ENCODE assay signal across 11 mouse cellular contexts in the genomic region with DNA sequence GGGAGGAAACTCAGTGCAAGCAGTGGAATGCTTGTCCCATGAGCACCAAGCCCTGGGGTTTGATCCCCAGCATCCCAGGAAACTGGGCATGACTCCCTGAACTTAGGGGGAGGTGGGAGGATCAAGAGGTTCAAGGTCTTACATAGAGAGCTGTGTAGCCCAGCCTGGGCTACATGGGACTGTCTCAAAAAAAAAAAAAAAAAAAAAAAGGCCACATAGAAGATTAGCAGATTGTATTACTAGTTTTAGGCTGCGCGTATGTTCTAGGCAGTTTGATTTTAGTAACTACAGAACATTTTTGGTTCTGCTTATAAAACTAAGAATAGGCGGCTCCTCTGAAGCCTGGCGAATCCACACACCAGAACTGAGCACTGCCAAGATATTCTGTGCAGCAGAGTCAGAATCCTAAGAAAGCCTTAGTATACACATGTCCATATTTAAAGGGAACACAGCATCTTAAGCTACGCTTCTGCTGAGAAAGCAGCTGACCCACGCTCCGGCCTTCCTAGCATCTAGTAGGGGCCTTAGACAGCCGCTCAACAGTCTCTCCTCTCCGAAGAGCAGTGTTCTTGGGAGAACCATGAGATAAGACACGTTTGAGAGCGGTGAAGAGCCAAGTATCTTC. TPM values are rescaled to one million over a fixed set of nuclear protein-coding genes. Genes with fewer than 3 reads are reported as not detected.
DNase-seq lines count a peak whose midpoint lies in the region; ATAC-seq and TF ChIP-seq lines count a peak whose summit lies in the region.
"Had no signal": no experiment of that assay in that cellular context is flagged by ENCODE, and none has a peak within 500 bp of the region (broad histone marks: within the 10 kb centered on the region; RNA-seq: fewer than 3 reads in every experiment).

No protein-coding gene starts in this region.

- 73% methylated on average over 11 of the region's 11 CpGs for WGBS in lung, embryonic 14.5 days
- WGBS in lung, adult 2 months: 57% methylated on average over 11 of the region's 11 CpGs

- no peak for ATAC-seq in lung, embryonic 14.5 days (ENCODE audit: insufficient read depth)
- ATAC-seq: activated CD4-positive, CD25-positive, alpha-beta regulatory T cell, adult 4 months had no signal

- peak overlapping the region; percentile 83 for H3K4me3 ChIP-seq in gastrocnemius, adult 2 months
- no peak overlapping the region for H3K4me3 ChIP-seq in lung, embryonic 14.5 days (ENCODE audit: low read depth, low read length)
- no peak overlapping the region for H3K4me3 ChIP-seq in lung, adult 2 months (replicated peaks; ENCODE audit: extremely low read depth, low read depth, low read length)
- H3K4me3 ChIP-seq in layer of hippocampus, adult 2 months: no peak overlapping the region

- peaks cover 52% of the 10 kb centered on the region for H3K4me1 ChIP-seq in lung, embryonic 14.5 days (ENCODE audit: insufficient read depth)
- H3K4me1 ChIP-seq in lung, adult 2 months (ENCODE audit: control insufficient read depth, insufficient read depth, low read length): peaks cover 33% of the 10 kb centered on the region

- no peak for TF ChIP-seq CTCF in gastrocnemius, adult 2 months (IDR thresholded peaks at IDR 0.05)
- TF ChIP-seq CTCF in lung, embryonic 14.5 days (IDR thresholded peaks at IDR 0.05; ENCODE audit: low read depth): no peak
- no peak for TF ChIP-seq CTCF in lung, adult 2 months (IDR thresholded peaks at IDR 0.05; ENCODE audit: insufficient read depth, low read length)
- TF ChIP-seq CTCF in layer of hippocampus, adult 2 months (conservative IDR thresholded peaks at IDR 0.05): no peak

- no peaks in the 10 kb centered on the region for H3K9me3 ChIP-seq in lung, embryonic 14.5 days (ENCODE audit: low read depth, low read length)

- no peak for TF ChIP-seq POLR2A in lung, adult 2 months (IDR thresholded peaks at IDR 0.05; ENCODE audit: borderline replicate concordance, extremely low read depth, low read depth, low read length)

- peak overlapping the region; percentile 68 for H3K27ac ChIP-seq in gastrocnemius, adult 2 months
- peak overlapping the region; percentile 80; the same call in 1 of the 2 replicates for H3K27ac ChIP-seq in lung, embryonic 14.5 days (ENCODE audit: low read depth)
- H3K27ac ChIP-seq in layer of hippocampus, adult 2 months: no peak overlapping the region

- H3K9ac ChIP-seq in lung, embryonic 14.5 days: no peak overlapping the region

- no peak for DNase-seq in gastrocnemius, adult 2 months
- no peak for DNase-seq in gastrocnemius, postnatal 36 days
- no peak for DNase-seq in lung, embryonic 14.5 days
- DNase-seq in lung, adult 2 months: no peak
- DNase-seq in left cerebral cortex, postnatal 14 days (ENCODE audit: low spot score in 2 of 2): peak; percentile 62 to 73
- peak; percentile 24 for DNase-seq in right cerebral cortex, postnatal 4 days
- DNase-seq in layer of hippocampus, adult 2 months (ENCODE audit: low spot score in 2 of 2): no peak
- no peak for DNase-seq in spleen, postnatal 36 days (ENCODE audit: low spot score in 2 of 2)
- DNase-seq: embryo, embryonic 11 days; thymus, postnatal 4 days had no signal

- no peaks in the 10 kb centered on the region for H3K36me3 ChIP-seq in lung, embryonic 14.5 days (ENCODE audit: insufficient read depth)

- intact Hi-C loops in gastrocnemius, adult 2 months (cut with DNase I): loop anchor here (5.0 kb wide), 1 partner anchor 45 kb away; no protein-coding TSS in a partner anchor
- intact Hi-C loops in gastrocnemius, postnatal 36 days (cut with DNase I): loop anchor here (5.0 kb wide), 1 partner anchor 45 kb away; no protein-coding TSS in a partner anchor
- intact Hi-C loops in left cerebral cortex, postnatal 14 days (cut with DNase I): loop anchor here (5.0 to 10.0 kb wide), 3 partner anchors 35 to 168 kb away; no protein-coding TSS in a partner anchor

- peak overlapping the region; percentile 81 for H3K4me2 ChIP-seq in lung, embryonic 14.5 days

- H3K27me3 ChIP-seq in lung, embryonic 14.5 days (ENCODE audit: insufficient read depth, low read length): no peaks in the 10 kb centered on the region

RNA-seq across cellular contexts. Expression of gene Rassf3, which starts 3.4 kb away (rescaled TPM):
- 10 to 100 TPM; 29.2 to 47.3 TPM for total RNA-seq in gastrocnemius, adult 2 months (2021)
- total RNA-seq in gastrocnemius, postnatal 36 days (2021): 10 to 100 TPM; 38.5 to 41.2 TPM
- 19.8 and 21.0 TPM in 2 replicates for polyA plus RNA-seq in lung, embryonic 14.5 days (2014; fragmentation: Nextera tagmentation; extraction: Ambion mirVana)
- polyA plus RNA-seq in lung, adult 2 months (2012; rRNA removed): 66.7 and 97.0 TPM in 2 replicates
- total RNA-seq in left cerebral cortex, postnatal 14 days (2021): 10 to 100 TPM; 29.6 to 33.9 TPM
- total RNA-seq in layer of hippocampus, adult 2 months (2021): 1 to 10 TPM; 8.8 to 9.3 TPM

Comparison
In these comparisons a context has a peak if more than half of its experiments do, and no peak if none do; other contexts are left out.
1. DNase-seq: peak in left cerebral cortex, postnatal 14 days (2 of 2) and right cerebral cortex, postnatal 4 days (single experiment); none in gastrocnemius, adult 2 months (single experiment), gastrocnemius, postnatal 36 days (0 of 2), lung, embryonic 14.5 days (single experiment), lung, adult 2 months (single experiment), layer of hippocampus, adult 2 months (0 of 2) and spleen, postnatal 36 days (0 of 2).